Mouse (Mus musculus) spleen, adult 2 months (tissue): ENCODE results near the gene Mars.

ENCODE experiments used
- CTCF ChIP-seq: fragments of 200-500 bp; IDR thresholded peaks from 2 replicates; pipeline ENCODE4 v1.5.1; 2011; ENCODE audit warnings: mild to moderate bottlenecking, inconsistent platforms; ENCODE audit not compliant: insufficient read depth, insufficient read length, insufficient replicate concordance; ENCODE audit errors: extremely low read depth
- POLR2A ChIP-seq: fragments of 200-500 bp; IDR thresholded peaks from 2 replicates; pipeline ENCODE4 v1.6.1; 2011; ENCODE audit warnings: low read depth, low read length, inconsistent platforms

DNA sequence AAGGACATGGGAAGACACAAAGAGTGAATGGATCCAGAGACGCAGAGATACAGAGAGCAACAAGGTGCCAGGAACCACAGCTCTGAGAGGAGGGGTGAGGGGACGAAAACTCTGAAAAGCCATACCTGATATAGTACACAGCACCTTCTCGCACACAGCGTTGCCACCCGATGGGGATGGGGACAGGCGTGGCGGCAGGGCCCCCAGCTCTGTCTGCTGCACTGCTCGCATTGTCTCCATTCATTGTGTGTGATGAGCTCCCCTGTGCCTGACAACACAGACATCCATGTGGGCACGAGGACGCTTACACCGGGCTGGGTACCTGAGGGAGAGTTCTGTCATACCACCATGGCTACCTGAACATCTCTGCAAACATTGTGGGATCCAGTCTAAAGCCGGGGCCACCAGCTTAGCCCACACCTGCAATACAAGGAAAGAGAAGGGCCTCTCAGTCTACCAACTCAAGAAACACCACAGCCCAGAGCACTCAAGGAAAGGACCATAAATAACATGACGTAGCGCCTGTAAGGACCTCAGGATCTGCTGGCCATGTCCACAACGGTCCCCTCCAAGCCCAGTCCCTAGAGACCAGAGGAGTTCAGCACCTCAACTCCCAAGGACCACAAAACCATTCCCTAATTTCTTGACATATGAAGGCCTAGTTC is 24.2 kb downstream of the Mars start:
- TF ChIP-seq POLR2A (no peak), CTCF (no peak)
